Mouse (Mus musculus) ovary, postnatal 10 days (tissue): ENCODE measurements around the gene Zfp775.

ENCODE experiments used
- DNase-seq: peaks from one replicate; pipeline ENCODE4 v3.0.0; 2022; ENCODE audit warnings: low spot score

Zfp775 gene

DNA sequence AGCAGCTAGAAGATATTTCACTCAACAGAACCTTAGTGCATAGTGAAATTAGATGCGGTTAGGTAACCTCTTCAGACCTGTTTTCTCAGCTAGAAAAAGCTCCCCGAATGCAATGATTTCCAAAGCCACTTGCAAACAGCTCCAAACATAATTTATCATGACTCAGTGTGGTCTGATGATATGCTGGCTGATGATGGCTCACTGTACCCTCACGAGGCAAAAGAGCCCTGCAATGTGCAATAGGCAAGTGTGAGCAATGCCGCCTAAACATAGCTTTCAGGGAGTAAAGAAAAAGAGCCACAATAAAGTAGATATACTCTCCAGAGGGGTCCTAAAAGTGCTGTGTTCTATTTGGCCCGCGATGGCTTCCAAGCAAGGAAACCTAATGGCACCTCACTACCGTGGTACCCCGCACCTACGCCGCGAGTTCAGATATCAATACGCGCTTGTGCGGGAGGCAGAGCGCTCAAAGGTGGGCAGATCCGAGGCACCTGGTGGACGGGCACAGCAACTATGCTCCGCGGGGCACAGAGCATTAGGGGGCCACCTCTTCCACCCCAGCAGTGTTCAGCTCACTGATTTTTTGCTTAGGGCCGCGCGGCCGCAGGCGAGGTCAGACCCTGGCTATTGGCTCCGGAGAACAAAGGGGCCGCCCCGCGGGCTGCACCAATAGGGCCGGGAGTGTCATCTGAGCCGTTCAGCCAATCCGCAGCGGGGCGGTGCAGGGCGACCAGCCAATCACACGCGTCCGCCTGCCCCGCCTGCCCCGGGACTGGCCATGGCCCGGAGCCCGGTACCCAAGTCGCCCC is at the start of gene Zfp775:
TSS of gene Zfp775 (plus strand) at position 793 of the 809 bp plus-strand sequence.
- peak; percentile 89 for DNase-seq

- no peak for DNase-seq
Measured at GRCm38 (mm10) chr6:48552918-48553317, 48.9 kb upstream of the Zfp775 start.

- DNase-seq, result no peak
Measured at GRCm38 (mm10) chr6:48553819-48554218, 48.0 kb upstream of the Zfp775 start.

GRCm38 (mm10) chr6:48554280-48555103 is 47.4 kb upstream of the Zfp775 start, which contains the start of gene Lrrc61:
Gene Lrrc61, plus strand, starts transcription at chr6:48554796.
- DNase-seq, result peak; percentile 97

DNA sequence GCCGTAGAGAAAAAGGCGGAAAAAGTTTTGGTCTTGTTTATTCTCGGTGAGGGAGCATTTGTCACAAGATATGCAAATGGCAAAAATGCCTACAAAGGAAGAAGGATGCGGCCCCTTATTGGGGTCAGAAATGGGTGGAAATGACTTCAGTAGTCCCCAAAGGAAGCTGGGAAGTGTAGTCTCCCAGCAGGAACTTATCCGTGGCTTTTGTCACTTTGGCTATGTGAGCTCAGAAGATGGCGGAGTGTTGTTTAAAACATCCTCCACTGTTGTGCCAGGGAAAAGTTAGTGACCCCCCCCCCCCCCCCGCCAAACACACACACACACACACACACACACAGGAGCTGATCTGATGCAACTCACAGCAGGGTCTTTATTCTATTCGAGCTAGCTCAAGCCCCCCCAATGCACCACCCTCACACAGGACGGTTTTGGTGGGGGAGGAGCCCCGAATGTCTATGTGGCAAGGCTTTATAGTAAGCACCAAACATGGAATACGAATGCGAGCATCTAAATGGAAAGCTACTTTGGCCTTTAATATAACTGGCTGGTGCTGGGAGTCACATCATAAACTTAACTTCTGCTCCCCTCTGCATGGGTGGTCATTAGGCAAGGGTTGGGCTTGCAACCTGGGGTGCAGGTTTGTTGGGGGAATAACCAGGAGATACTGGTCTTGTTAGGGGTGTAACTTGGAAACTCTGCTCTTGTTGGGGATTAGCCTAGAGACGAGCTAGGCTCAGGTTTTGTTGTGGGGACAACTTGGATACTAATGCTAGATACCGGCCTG is 46.6 kb upstream of the Zfp775 start:
- no peak for DNase-seq

GRCm38 (mm10) chr6:48555956-48556355 is 45.9 kb upstream of the Zfp775 start:
- DNase-seq, result no peak

DNA sequence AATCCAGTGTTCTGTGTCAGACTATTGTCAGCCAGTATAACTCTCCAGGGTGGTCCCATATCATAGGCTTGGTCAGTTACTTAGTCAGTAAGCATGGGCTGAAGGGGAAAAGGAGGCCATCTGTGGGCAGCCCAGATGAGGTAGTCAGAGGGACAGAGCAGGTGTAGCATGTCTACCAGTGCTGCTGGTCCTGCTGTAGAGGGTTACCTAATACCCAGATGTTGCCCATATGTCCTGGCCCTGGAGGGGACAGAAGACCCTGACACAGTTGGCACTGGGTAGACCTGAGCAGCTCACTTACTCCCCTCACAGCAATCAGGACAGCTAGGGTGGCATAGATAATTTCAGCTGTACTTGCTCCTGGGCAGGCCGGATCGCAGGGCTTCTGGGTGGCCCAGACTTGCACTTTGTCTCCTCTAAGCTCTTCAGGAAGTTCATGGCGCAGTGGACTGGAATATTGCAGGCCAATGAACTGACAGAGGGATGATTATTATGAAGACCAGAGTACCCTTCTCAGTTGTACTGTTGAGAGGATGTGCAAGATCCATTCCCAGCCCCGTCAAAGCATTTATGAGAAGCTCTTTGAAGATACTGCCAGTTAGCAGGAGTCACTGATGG is 36.1 kb upstream of the Zfp775 start:
- no peak for DNase-seq

DNA sequence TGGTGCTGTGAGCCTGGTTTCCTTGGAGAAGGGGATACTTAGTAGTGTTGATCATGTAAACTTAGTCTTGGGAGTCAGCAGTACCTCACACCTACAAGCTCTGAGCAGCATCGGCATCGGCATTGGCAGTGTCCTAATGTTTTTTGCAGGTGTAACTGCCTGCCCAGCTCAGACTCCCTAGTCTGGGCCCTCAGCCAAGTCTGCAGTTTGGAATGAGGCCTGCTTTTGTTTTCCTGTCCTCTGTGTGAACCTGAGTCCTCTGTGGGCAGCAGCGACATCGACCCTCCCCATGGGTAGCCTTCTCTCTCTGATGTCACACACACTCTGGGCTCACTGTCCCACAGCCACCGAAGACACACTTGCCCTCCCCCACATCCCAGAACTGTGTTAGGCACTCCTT is 35.6 kb upstream of the Zfp775 start:
- DNase-seq, result no peak

DNA sequence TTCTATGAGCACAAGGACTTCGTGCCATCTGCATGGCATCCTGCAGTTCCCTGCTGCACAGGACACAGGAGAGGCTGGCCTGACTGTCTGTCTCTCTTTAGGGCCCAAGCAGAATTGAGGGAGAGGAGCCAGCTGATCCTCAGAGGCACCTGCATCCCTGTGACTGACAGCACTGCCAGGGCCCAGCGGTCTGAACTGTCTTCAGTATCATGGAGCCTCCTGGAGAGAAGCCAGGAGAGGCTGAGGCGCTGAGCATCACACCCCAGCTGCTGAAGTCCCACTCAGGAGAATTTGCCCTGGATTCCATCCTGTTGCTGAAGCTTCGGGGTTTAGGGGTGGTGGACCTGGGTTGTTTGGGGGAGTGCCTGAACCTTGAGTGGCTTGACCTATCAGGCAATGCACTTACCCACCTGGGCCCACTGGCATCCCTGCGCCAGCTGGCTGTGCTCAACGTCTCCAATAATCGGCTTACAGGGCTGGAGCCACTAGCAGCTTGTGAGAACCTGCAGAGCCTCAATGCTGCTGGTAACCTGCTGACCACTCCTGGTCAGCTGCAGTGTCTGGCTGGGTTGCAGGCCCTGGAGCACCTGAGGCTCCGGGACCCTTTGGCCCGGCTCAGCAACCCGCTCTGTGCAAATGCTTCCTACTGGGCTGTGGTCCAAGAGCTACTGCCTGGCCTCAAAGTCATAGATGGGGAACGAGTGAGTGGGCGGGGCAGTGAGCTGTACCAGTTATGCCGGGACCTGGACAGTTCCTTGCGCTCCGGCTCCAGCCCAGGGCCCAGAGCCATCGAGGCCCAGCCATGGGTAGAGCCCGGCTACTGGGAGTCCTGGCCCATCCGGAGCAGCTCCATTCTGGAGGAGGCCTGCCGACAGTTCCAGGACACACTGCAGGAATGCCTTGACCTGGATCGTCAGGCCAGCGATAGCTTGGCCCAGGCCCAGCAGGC is 33.6 kb upstream of the Zfp775 start:
- DNase-seq, result no peak

DNA sequence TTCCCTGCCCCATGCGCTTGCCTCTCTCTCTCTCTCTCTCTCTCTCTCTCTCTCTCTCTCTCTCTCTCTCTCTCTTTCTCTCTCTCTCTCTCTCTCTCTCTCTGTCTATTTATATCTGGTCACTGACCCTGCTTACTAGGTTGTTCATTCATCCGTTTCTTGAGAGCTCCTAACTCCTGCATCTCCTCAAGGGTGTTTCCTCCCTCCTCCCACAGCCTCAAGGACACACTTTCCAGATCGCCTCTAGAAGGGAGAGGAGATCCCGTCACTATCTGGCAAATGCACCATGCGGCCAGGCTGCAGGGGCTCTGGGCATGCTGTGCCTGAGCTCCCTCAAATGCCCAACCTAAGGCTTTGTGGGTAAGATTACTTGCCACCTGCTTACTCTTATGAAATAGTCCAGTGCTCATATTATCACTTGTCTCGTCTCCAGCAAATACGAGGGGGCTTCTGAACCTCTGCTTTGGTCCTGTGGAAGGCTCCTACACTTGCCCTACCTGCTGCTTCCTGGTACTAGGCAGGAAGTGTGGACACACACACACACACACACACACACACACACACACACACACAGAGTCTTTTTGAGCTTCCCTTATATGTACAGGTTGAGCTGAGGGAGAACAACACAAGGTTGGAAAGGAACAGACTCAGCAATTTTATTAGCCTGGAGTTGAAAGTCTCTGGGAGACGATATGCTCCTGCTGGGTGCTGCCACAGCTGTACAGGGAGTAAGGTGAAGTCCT is 32.6 kb upstream of the Zfp775 start:
- DNase-seq, result no peak

DNA sequence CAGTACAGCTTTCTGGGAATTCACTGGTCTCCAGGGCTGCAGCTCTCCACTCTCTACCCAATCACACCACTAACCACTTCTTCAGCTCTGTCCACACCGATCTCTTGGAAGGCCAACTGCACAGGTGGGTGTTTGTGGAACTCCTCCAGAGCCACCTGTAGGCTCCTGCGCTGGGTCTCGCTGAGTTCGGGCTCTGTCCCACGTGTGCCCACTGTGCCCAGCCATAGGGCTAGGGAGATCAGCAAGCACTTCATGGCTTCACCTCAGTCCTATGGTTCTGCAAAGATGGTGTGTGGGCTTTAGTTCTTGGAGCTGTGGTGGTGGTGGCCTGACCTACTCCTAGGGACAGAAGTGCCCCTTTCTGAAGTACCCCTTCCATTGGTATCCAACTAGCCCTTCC is 29.8 kb upstream of the Zfp775 start:
- DNase-seq, result no peak

DNA sequence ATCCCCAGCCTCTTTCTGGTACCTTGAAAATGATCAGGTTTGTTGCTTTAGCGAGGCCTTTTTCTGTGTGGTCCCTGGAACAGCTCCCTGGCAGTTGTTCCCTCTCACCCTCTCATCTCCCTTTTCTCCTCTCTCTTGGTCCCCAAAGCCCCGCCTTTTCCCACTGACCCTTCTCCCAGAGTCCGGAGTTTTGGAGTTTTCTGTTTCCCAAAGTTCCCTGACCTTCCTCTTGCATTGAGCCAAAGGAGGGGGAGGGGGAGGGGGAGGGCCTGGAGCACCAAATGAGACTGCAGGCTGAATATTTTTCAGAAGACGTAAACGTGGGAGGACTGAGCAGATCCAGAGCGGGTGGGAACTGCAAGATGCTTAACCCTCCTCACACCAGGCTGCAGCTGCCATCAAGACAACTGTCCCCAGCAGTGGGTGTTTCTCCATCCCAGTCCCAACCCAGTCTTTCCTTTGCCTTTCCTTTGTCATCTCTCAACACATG is 29.2 kb upstream of the Zfp775 start, which contains the start of gene Rarres2:
TSS of gene Rarres2 (minus strand) at position 218 of the 490 bp plus-strand sequence.
- DNase-seq, result no peak

- DNase-seq, result no peak
Measured at GRCm38 (mm10) chr6:48573280-48573679, 28.6 kb upstream of the Zfp775 start.

DNA sequence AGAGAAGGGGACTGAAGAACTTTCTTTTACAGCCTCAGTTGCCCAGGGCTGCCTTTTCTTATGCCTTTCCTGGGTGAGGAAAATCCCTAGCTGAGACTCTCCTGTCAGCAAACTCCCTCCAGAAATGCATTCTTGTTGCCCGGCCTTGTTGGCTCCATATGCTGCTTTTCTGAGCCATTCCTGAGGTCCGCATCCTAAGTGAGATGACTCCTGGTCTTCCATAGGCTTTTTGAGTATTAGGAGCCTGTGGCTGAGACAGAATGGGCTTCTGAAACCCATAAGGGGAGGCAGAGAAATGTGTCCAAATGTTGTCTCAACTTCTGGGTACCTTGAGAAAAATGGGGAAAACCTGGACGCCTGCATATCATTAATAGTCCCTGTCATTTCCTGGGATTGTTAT is 27.9 kb upstream of the Zfp775 start:
- no peak for DNase-seq

- DNase-seq, result no peak
Measured at GRCm38 (mm10) chr6:48578736-48579135, 23.1 kb upstream of the Zfp775 start.

GRCm38 (mm10) chr6:48579215-48579648 is 22.6 kb upstream of the Zfp775 start:
- DNase-seq, result no peak

GRCm38 (mm10) chr6:48581257-48581656 is 20.6 kb upstream of the Zfp775 start:
- DNase-seq, result no peak

DNA sequence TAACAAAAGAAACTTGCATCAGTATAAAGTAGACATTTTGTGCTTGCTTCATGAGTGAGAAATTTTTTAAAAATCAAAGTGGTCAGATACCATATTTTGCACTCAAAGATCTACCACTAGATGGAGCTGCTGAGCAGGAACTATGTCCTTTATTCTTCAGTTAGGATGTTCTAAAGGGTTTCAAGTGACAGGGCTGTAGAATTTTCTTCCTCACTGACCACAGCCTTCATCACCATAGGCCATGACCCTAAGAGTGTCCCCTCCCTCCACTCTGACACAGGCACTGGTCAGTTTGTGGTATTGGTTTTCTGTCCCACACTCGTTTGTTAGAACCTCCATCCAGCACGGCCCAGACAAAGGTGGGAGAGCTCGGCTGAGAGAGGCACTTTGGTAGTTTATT is 19.8 kb upstream of the Zfp775 start:
- DNase-seq, result no peak

DNA sequence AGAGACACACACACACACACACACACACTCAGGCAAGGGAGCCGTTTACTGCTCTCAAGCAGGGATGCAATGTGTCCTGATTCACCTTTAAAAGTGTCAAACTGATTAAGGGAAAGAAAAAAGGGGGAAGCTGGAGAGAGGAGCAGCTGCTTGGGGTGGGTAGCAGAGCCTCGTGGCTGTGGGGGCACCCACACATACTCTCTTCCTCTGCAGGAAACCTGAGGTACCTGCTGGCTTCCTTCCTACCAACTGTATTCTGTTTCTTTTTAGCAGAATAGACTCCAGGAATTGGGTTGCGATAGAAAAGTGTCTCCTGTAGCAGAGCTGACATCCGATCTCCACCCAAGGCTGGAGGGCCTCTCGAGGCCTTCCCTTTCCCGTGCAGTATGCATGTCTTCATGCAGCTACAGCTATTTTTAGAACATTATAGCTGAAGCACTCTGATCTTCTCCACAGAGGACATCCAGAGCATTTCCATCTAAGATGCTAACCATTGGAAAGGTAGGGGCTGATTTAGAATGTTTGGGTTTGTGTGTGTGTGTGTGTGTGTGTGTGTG is 12.6 kb upstream of the Zfp775 start, which contains the start of gene Gm45021:
TSS of gene Gm45021 (plus strand) at position 417 of the 557 bp plus-strand sequence.
- DNase-seq, result no peak
